Mouse (Mus musculus): ENCODE measurements around the gene Pkn2.

- TF ChIP-seq POLR2A (IDR thresholded peaks at IDR 0.05; ENCODE audit: low read depth, low read length), result no peak
- no peak for TF ChIP-seq CTCF (IDR thresholded peaks at IDR 0.05; ENCODE audit: extremely low read depth, insufficient read depth, insufficient read length, insufficient replicate concordance)
These were observed 70.2 kb downstream of the Pkn2 start for GRCm38 (mm10) chr3:142811582-142811981.

All from spleen, adult 2 months (tissue).